Mouse (Mus musculus) gastrocnemius, adult 8-10 months (tissue): Measurements from ENCODE around the gene Fancm. TPM values are rescaled to one million over a fixed set of nuclear protein-coding genes. Genes with fewer than 3 reads are reported as not detected.
"Not testable (repeated sequence)": the region's sequence is repeated elsewhere in the genome, so short reads cannot be mapped to it uniquely, and the experiment has no call there.

Experiments
- DNase-seq, 2 experiments: peaks; one replicate each; pipeline ENCODE4 v3.0.0; 2022; ENCODE audit warnings: low spot score in 2 of 2
- total RNA-seq, 4 experiments: library from RNA; stranded (reverse); gene quantifications; 2 replicates each; pipeline ENCODE4 v1.2.4; 2022

The Fancm gene
- 1 to 10 TPM in 3 of 4 experiments, under 1 TPM in 1; 0.80 to 4.0 (median 1.8) TPM for total RNA-seq

DNA sequence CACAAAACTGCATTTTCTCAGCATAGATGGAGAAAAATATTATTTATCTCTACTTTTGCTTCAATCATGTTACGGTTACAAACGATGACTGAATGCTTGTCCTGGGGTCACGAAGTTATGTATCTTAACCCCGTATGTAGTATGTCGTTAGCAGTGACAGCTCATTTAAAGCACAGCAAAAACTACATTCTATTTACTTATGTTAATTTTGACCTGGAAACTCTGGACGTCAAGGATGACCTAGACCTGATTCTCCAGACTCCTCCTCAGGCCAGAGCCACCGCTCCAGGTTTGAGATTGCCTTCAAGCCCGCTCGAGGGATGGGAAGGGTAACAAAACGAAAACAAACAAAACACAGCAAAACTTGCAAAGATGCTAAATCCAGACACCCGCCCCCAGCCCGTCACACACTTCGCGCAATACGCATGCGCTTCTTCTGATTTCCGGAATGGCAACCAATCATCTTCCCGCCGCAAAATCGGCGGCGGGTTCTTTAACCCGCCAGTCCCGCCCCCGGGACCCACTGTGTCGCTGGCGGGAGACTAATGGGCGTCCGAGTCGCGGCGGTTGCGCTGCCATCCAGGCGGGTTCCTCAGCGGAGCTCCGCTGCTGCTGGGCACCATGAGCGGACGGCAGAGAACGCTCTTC lies at the start of gene Fancm:
TSS of gene Fancm (plus strand) at position 519 of the 648 bp plus-strand sequence.
- DNase-seq, result peak; percentile 82 to 83

GRCm38 (mm10) chr12:65035839-65036189 lies 39.6 kb upstream of the Fancm start:
- no peak for DNase-seq

DNA sequence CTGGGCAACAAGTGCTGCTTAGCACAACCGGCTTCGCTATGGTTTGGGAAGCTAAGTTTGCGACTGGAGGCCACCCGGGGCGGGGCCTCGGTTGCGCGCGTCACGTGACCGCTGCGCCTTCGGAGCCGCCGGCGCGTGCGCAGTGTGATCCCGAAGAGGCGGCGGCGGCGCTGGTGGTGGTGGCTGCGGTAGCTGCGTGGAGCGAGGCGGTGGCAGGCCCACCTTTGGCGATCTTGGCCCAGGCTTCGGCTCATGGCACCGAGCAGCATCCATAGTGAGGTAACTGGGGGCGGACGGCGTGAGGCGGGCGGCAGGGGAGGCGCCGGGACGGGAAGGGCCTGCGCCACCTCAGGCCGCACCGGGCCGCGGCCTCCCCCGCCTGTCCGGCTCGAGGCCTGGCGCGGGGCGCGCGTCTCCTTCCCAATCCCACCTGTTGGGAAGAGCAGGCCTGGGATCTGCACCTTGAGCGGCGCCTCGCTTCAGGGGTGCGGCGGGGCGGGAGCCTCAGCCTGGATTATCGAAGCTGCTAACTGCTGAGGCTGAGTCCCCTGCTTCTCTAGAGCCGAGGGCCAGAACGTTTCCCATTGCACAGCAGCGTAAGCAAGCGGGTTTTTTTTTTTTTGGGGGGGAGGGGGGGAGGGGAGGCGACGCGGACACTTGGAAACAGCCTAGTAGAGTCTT lies 39.1 kb upstream of the Fancm start, which contains the start of gene Prpf39:
TSS of gene Prpf39 (plus strand) at position 144 of the 681 bp plus-strand sequence.
- DNase-seq, result peak; percentile 83 to 89

GRCm38 (mm10) chr12:65036892-65037545 lies 38.4 kb upstream of the Fancm start:
- DNase-seq, result no peak

DNA sequence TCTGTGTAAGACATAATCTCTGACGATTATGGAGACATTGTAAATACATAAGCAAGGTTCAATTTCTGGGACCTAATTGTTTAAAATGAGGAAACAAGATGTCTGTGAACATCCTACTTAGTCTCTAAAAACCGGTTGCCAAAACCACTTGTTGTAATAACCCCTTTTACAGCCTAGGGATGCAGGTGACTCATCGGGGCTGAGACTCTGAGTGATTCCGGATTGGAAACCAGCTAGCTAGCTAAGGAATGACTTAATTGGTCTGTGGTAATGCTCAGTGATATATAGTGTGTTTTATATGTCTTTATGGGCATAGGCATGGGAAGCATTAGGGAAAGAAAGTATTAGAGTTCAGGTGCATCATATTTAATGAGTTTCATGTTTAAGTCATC lies 37.9 kb upstream of the Fancm start:
- DNase-seq, result no peak

GRCm38 (mm10) chr12:65048799-65049198 lies 26.6 kb upstream of the Fancm start:
- DNase-seq, result no peak

DNA sequence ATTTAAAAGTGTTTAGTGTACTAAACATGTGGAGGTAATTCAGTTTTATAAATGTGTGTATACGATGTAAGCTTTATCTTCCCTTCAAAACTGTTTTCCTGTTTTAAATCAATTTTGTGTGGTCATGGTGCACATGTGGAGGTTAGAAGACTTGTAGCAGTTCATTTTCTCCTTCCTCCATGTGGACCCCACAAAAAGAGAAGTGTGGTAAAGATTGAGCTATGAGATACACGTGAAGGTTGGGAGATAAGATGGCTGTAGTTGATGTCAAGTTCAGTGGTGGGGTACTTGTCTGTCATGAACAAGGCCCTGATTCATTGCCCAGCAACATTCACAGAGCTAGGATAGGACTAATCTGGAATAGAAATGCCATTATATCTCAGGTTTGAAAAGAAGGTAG lies 17.2 kb upstream of the Fancm start:
- no peak for DNase-seq

DNA sequence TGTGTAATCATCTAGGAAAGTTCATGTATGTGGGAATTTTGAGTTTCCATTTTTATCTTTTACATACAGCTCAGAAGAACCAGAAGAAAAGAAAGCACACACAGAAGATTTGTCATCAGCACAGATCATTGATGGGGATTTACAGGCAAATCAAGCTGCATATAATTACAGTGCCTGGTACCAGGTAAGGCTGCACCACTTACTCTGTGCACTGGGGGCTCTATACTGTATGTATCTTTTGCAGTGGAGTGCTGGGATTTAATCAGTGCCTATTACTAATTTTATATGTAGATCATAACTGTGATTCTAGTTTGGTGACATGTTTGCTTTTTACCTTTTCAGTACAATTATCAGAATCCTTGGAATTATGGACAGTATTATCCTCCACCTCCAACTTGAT lies 14.3 kb upstream of the Fancm start:
- DNase-seq, result no peak

GRCm38 (mm10) chr12:65065241-65065640 lies 10.2 kb upstream of the Fancm start:
- no peak for DNase-seq

- no peak for DNase-seq
These were observed 9.2 kb upstream of the Fancm start for GRCm38 (mm10) chr12:65066234-65066633.

GRCm38 (mm10) chr12:65068409-65068808 lies 7.0 kb upstream of the Fancm start:
- no peak for DNase-seq

DNA sequence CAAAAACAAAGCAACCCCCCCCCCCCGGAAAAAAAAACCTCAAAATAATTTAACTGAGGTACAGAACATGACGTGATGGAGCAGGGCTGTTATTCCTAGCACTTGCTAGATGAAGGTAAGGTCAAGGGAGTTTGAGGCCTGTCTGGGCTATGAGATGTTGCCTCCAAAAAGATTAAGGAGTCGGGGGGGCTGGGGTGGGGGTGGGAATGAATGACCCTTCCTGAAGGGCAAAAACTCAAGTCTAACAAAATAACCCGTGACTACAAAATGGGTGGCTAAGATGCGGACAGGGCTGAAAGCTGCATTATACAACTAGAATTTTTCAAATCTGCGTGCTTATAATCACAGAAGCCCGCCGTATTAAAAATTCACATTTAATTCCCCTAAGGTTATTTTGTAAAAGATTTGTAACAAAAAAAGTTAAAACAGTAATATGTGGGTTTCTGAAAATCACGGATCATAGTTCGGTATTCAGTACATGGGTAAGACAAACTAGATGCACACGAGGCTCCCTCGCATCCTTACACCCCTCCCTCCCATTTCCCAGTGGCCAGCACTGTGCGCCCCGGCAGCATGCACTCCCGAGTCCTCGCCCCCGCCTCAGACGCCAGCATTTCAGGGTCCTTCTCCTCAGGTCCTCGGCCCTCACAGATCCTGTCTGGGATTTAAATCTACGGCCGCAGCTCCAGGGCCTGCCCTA lies 2.3 kb upstream of the Fancm start:
- no peak for DNase-seq

DNA sequence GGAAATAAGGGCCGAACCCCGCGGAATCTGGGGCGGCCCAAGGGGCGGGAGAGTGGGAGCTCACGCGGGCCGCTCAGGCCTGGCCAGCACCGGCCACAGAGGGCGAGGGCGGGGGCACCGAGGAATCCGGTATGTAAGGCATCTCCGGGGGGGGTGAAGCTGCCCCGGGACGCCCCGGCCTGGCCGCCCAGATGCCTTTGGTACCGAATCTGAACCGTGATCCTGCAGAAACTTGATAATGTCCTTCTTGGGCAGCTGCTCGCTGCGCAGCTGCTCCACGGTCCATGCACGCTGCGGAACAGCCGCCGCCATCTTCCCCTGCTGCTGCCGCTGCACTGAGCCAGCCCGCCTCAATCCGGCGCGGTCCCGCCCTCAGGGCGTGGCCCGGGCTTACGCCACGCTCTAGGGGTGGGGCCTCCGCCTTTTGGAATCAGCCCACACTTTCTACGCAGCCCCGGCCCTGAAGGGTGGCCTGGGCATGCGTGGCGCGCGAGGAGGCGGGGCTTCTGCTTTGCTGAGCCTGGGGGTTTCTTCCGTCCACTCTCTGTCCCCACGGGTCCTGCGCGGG lies 1.7 kb upstream of the Fancm start, which contains the start of gene Fkbp3:
TSS of gene Fkbp3 (minus strand) at position 397 of the 568 bp plus-strand sequence.
- peak; percentile 97 to 98 for DNase-seq

DNA sequence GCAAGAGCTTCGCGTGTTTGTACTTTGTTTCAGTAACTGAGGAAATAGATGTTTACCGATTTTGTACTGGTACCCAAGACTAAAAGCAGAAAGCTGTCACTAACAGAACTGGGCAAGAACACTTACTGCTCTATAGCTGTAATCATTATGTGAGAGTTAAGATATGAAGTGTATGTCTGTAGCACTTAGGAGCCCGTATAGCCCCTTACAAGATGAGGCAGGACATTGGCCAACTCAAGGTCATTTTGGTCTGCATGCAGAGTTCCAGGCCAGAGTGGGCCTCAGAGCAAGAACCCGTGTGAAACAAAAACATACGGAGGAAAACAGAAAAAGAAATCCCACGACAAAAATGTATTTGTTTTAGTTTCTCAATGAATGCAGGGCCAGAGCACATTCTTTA lies 752 bp upstream of the Fancm start:
- no peak for DNase-seq

DNA sequence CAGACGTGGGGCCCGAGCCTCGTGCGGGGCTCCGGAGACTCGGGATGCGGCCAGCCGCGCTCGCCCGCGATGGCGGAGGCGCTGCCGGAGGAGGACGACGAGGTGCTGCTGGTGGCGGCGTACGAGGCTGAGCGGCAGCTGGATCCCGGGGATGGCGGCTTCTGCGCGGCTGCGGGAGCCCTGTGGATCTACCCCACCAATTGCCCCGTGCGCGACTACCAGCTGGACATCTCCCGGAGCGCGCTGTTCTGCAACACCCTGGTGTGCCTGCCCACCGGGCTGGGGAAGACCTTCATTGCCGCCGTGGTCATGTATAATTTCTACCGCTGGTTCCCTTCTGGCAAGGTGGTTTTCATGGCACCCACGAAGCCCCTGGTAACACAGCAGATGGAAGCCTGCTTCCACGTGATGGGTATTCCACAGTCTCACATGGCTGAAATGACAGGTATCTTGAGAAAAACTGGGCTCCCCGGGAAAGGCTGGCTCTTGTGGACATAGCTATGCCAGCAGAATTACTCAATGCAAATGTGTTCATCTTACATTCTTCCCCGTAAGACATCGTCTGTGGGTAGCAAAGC lies 419 bp downstream of the Fancm start:
- DNase-seq, result no peak

- DNase-seq, result no peak
These were observed 1.5 kb downstream of the Fancm start for GRCm38 (mm10) chr12:65076906-65077305.

- DNase-seq, result no peak
These were observed 33.3 kb downstream of the Fancm start for GRCm38 (mm10) chr12:65108746-65109145.

GRCm38 (mm10) chr12:65111503-65111902 lies 36.1 kb downstream of the Fancm start:
- no peak for DNase-seq

- DNase-seq, result no peak
These were observed 37.4 kb downstream of the Fancm start for GRCm38 (mm10) chr12:65112811-65113210.

GRCm38 (mm10) chr12:65113925-65114324 lies 38.5 kb downstream of the Fancm start:
- DNase-seq, result no peak

- not testable (repeated sequence) for DNase-seq
These were observed 39.6 kb downstream of the Fancm start for GRCm38 (mm10) chr12:65114978-65115377.
